In genomic region chr9:108264191-108264921, GRCm38 (mm10) we compare ENCODE assay signal across 8 mouse cellular contexts. TPM values are rescaled to one million over a fixed set of nuclear protein-coding genes. Genes with fewer than 3 reads are reported as not detected.
DNase-seq lines count a peak whose midpoint lies in the region; ATAC-seq and TF ChIP-seq lines count a peak whose summit lies in the region.

No protein-coding gene starts in this region.

- ATAC-seq in granulocyte monocyte progenitor cell, adult 5-6 weeks (replicated peaks; ENCODE audit: poor library complexity, severe bottlenecking): 0 out of 2 replicates have a peak, but pooled peaks have one; percentile 3
- peak; percentile 1; the same call in 1 of the 2 replicates for ATAC-seq in intestine, embryonic 15.5 days
- peak; percentile 18; the same call in 1 of the 2 replicates for ATAC-seq in neural tube, embryonic 15.5 days (ENCODE audit: low FRiP score)

- WGBS in intestine, embryonic 15.5 days: 10% methylated on average over 10 of the region's 10 CpGs
- 13% methylated on average over 10 of the region's 10 CpGs for WGBS in neural tube, embryonic 15.5 days

- peak overlapping the region; percentile 45 for H3K9ac ChIP-seq in intestine, embryonic 15.5 days
- H3K9ac ChIP-seq in neural tube, embryonic 15.5 days (replicated peaks): peak overlapping the region; percentile 39

- TF ChIP-seq CTCF in layer of hippocampus, adult 2 months (conservative IDR thresholded peaks at IDR 0.05): no peak
- no peak for TF ChIP-seq CTCF in brain, embryonic 14.5 days (IDR thresholded peaks at IDR 0.05; ENCODE audit: borderline replicate concordance, extremely low read depth, insufficient read depth, insufficient read length)

- H3K4me2 ChIP-seq in intestine, embryonic 15.5 days (replicated peaks): peak overlapping the region; percentile 82
- peak overlapping the region; percentile 68 for H3K4me2 ChIP-seq in neural tube, embryonic 15.5 days

- H3K4me3 ChIP-seq in layer of hippocampus, adult 2 months: peak overlapping the region; percentile 93
- H3K4me3 ChIP-seq in intestine, embryonic 15.5 days (replicated peaks): peak overlapping the region; percentile 95
- H3K4me3 ChIP-seq in neural tube, embryonic 15.5 days (replicated peaks): peak overlapping the region; percentile 99

- no peak for TF ChIP-seq POLR2A in brain, embryonic 14.5 days (IDR thresholded peaks at IDR 0.05; ENCODE audit: borderline replicate concordance, extremely low read depth, insufficient read depth, insufficient read length, poor library complexity, severe bottlenecking)

- H3K27me3 ChIP-seq in intestine, embryonic 15.5 days (replicated peaks): no peaks in the 10 kb centered on the region
- no peaks in the 10 kb centered on the region for H3K27me3 ChIP-seq in neural tube, embryonic 15.5 days (replicated peaks)

- H3K36me3 ChIP-seq in intestine, embryonic 15.5 days: no peaks in the 10 kb centered on the region
- no peaks in the 10 kb centered on the region for H3K36me3 ChIP-seq in neural tube, embryonic 15.5 days

- H3K9me3 ChIP-seq in intestine, embryonic 15.5 days: no peaks in the 10 kb centered on the region
- no peaks in the 10 kb centered on the region for H3K9me3 ChIP-seq in neural tube, embryonic 15.5 days (replicated peaks)

- peaks cover 29% of the 10 kb centered on the region for H3K4me1 ChIP-seq in intestine, embryonic 15.5 days (replicated peaks)
- peaks cover 30% of the 10 kb centered on the region for H3K4me1 ChIP-seq in neural tube, embryonic 15.5 days

- no peak for DNase-seq in layer of hippocampus, adult 2 months (ENCODE audit: low spot score in 2 of 2)
- no peak for DNase-seq in layer of hippocampus, adult 9-10 months (ENCODE audit: low spot score)
- DNase-seq in brain, embryonic 14.5 days (ENCODE audit: low read depth): peak; percentile 13
- peak; percentile 57 to 67 for DNase-seq in lung, adult 18-20 months
- DNase-seq in retina, embryonic 14.5 days (ENCODE audit: low spot score): no peak

- H3K27ac ChIP-seq in layer of hippocampus, adult 2 months: peak overlapping the region; percentile 88
- H3K27ac ChIP-seq in intestine, embryonic 15.5 days: peak overlapping the region; percentile 93
- H3K27ac ChIP-seq in neural tube, embryonic 15.5 days (replicated peaks): peak overlapping the region; percentile 92

RNA-seq across cellular contexts. Expression of gene Dag1, which starts 0.6 kb away (rescaled TPM):
- total RNA-seq in layer of hippocampus, adult 2 months (2021): 10 to 100 TPM; 74.4 to 76.5 TPM
- 25.9 and 58.1 TPM in 2 replicates for polyA plus RNA-seq in brain, embryonic 14.5 days (2012; rRNA removed)
- total RNA-seq in granulocyte monocyte progenitor cell, adult 5-6 weeks (2014; fragmentation: Nextera tagmentation): 12.5 and 20.8 TPM in 2 replicates
- 3.3 and 4.6 TPM in 2 replicates for total RNA-seq in granulocyte monocyte progenitor cell, adult 5-6 weeks (2017)
- polyA plus RNA-seq in intestine, embryonic 15.5 days (2015; fragmentation: Nextera tagmentation; extraction: Ambion mirVana): 72.9 and 75.1 TPM in 2 replicates
- polyA plus RNA-seq in neural tube, embryonic 15.5 days (2015; fragmentation: Nextera tagmentation; extraction: Ambion mirVana): 64.0 and 70.4 TPM in 2 replicates

RNA-seq across cellular contexts. Expression of gene Nicn1, which starts 25.9 kb away (rescaled TPM):
- 100 to 1,000 TPM; 109 to 114 TPM for total RNA-seq in layer of hippocampus, adult 2 months (2021)
- 113 and 115 TPM in 2 replicates for polyA plus RNA-seq in brain, embryonic 14.5 days (2012; rRNA removed)
- 8.7 and 9.8 TPM in 2 replicates for total RNA-seq in granulocyte monocyte progenitor cell, adult 5-6 weeks (2014; fragmentation: Nextera tagmentation)
- total RNA-seq in granulocyte monocyte progenitor cell, adult 5-6 weeks (2017): 5.2 and 10.7 TPM in 2 replicates
- 28.9 and 29.5 TPM in 2 replicates for polyA plus RNA-seq in intestine, embryonic 15.5 days (2015; fragmentation: Nextera tagmentation; extraction: Ambion mirVana)
- 117 and 136 TPM in 2 replicates for polyA plus RNA-seq in neural tube, embryonic 15.5 days (2015; fragmentation: Nextera tagmentation; extraction: Ambion mirVana)

RNA-seq across cellular contexts. Expression of gene Amt, which starts 32.3 kb away (rescaled TPM):
- 10 to 100 TPM; 32.9 to 34.4 TPM for total RNA-seq in layer of hippocampus, adult 2 months (2021)
- 58.0 and 67.8 TPM in 2 replicates for polyA plus RNA-seq in brain, embryonic 14.5 days (2012; rRNA removed)
- total RNA-seq in granulocyte monocyte progenitor cell, adult 5-6 weeks (2014; fragmentation: Nextera tagmentation): 0.19 and 0.70 TPM in 2 replicates
- 1.8 TPM in 1 of 2 replicates, not detected in the other for total RNA-seq in granulocyte monocyte progenitor cell, adult 5-6 weeks (2017)
- polyA plus RNA-seq in intestine, embryonic 15.5 days (2015; fragmentation: Nextera tagmentation; extraction: Ambion mirVana): 20.9 and 23.2 TPM in 2 replicates
- polyA plus RNA-seq in neural tube, embryonic 15.5 days (2015; fragmentation: Nextera tagmentation; extraction: Ambion mirVana): 24.2 and 30.5 TPM in 2 replicates

RNA-seq across cellular contexts. Expression of gene Rhoa, which starts 41.6 kb away (rescaled TPM):
- total RNA-seq in layer of hippocampus, adult 2 months (2021): 100 to 1,000 TPM; 155 to 163 TPM
- 124 and 160 TPM in 2 replicates for polyA plus RNA-seq in brain, embryonic 14.5 days (2012; rRNA removed)
- total RNA-seq in granulocyte monocyte progenitor cell, adult 5-6 weeks (2014; fragmentation: Nextera tagmentation): 256 and 296 TPM in 2 replicates
- total RNA-seq in granulocyte monocyte progenitor cell, adult 5-6 weeks (2017): 242 and 247 TPM in 2 replicates
- 422 and 453 TPM in 2 replicates for polyA plus RNA-seq in intestine, embryonic 15.5 days (2015; fragmentation: Nextera tagmentation; extraction: Ambion mirVana)
- polyA plus RNA-seq in neural tube, embryonic 15.5 days (2015; fragmentation: Nextera tagmentation; extraction: Ambion mirVana): 261 and 304 TPM in 2 replicates

RNA-seq across cellular contexts. Expression of gene Tcta, which starts 41.6 kb away (rescaled TPM):
- total RNA-seq in layer of hippocampus, adult 2 months (2021): 10 to 100 TPM; 35.4 to 36.0 TPM
- polyA plus RNA-seq in brain, embryonic 14.5 days (2012; rRNA removed): 34.6 and 39.0 TPM in 2 replicates
- 13.7 and 16.6 TPM in 2 replicates for total RNA-seq in granulocyte monocyte progenitor cell, adult 5-6 weeks (2014; fragmentation: Nextera tagmentation)
- 4.1 and 6.7 TPM in 2 replicates for total RNA-seq in granulocyte monocyte progenitor cell, adult 5-6 weeks (2017)
- 34.1 and 37.1 TPM in 2 replicates for polyA plus RNA-seq in intestine, embryonic 15.5 days (2015; fragmentation: Nextera tagmentation; extraction: Ambion mirVana)
- 49.2 and 52.0 TPM in 2 replicates for polyA plus RNA-seq in neural tube, embryonic 15.5 days (2015; fragmentation: Nextera tagmentation; extraction: Ambion mirVana)

Comparison
In these comparisons a context has a peak if more than half of its experiments do, and no peak if none do; other contexts are left out.
1. DNase-seq: peak in brain, embryonic 14.5 days (single experiment) and lung, adult 18-20 months (2 of 2); none in layer of hippocampus, adult 2 months (0 of 2), layer of hippocampus, adult 9-10 months (single experiment) and retina, embryonic 14.5 days (single experiment).
2. Peak in every context shown above with its lines, with median percentiles within 50 percentile points of each other: H3K27ac ChIP-seq, H3K4me3 ChIP-seq and ATAC-seq.